Mouse (Mus musculus): ENCODE results near the gene Fgf12.

The Fgf12 gene

DNA sequence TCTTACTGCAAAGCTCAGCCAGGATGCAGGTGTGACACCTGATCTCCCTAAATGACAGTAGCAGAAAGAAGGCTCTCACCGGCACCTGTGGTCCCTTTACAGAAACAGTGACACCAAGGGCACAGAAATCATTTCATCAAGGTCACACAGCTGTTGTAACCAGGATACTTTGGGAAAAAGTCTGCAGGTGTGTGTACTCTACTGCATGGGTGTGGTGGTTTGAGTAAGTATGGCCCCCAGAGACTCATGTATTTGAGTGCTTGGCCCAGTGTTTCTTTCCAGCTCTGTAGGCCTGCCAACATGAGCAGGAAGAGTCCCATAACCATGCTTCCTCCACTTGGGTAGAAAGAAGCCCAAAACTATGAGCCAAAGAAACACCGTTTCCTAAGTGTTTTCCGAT is 138.5 kb downstream of the Fgf12 start:
- no peak for DNase-seq (ENCODE audit: low read depth, low spot score)

DNA sequence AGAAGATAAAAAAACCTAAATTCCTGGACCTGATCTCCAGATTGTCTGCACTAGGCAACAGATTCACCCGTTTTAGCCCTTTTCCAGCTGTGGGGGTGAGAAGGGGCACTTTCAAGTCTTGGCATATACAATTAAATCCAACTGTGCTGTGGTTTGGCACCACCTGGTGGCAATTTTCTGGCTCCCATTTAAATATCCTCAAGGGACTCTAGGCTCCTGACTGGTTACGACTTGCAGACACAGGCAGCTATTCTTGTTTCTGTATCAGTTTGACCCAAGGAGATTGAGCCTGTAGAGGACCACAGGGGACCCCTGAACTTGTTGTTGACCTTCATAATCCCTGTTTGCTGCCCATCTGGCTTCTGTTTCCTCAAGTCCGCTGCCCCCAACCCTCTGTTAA is 141.9 kb downstream of the Fgf12 start:
- no peak for DNase-seq (ENCODE audit: low read depth, low spot score)

DNA sequence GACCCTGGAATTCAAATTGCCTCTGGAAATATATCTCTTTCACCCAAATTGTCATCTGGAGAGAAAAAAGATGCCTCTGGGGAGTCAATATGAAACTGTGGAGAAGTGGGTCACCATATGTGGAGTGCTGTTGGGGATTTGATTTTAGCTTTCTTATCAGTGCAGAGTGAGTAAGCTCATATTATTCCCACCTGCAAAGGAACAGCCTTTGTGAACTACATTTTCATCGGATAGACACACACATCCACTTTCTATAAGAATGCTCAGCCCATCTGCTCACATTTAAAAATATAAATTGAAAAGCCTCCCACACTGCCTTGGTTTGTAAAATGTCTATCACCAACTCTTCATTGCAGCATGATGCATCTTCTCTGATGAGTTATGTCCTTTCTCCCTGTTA is 149.7 kb downstream of the Fgf12 start:
- DNase-seq (ENCODE audit: low read depth, low spot score), result no peak

GRCm38 (mm10) chr16:28601723-28602122 is 151.1 kb downstream of the Fgf12 start:
- no peak for DNase-seq (ENCODE audit: low read depth, low spot score)

DNA sequence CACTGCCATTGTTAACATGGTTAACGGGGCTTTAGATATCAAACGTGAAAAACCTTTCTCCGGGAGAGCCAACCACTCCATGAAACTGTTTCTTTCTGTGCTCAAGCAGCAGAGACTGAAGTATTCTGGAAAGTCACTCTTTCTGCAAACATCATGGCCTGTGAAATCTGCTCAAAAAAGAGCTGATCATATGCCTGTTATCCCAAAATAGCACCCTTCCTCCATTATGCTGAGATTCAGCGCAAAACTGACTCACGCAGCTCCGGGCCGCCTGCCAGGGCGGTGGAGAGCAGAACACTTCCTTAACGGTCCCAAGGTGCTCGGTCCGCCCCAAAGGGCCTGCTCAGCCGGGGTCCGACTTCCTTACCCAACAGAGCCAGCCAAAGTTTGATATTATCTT is 156.8 kb downstream of the Fgf12 start:
- no peak for DNase-seq (ENCODE audit: low read depth, low spot score)

DNA sequence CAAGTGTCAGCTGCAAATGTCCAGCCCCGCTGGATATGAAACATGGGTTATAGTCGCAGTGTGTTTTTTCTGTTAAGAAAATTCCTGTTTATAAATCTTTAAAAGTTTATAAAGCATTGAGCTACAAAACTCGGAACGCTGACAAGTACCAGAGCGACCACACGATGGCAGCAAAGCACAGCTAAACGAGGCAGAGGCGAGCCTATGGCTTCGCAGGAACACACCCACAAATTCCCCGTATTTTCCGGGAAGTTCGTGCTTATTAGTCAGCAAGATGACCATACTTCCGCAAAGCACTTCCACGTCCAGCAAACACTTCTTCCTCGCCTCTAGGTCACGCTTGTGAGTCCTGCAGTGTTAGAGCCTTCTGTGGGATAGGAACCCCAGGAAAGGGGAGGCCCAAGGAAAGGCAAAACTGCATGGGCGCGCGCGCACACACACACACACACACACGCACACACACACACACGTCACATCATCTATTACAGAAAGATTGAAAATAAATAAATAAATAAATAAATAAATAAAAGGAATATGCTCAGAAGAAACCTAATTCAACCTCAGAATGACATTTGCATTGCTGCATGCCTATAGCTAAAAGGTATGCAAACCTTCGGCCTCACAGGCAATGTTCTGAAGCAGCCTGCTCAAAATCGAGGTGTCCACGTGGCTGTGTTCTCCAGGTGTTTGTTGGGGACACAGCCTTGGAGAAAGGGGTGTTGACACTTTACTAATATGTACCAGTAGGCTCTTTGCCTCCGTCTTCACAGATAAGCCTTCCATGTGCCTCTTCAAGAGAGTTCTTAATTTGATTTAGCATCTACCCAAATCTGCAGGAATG is 159.6 kb downstream of the Fgf12 start:
- DNase-seq (ENCODE audit: low read depth, low spot score), result peak; percentile 18

DNA sequence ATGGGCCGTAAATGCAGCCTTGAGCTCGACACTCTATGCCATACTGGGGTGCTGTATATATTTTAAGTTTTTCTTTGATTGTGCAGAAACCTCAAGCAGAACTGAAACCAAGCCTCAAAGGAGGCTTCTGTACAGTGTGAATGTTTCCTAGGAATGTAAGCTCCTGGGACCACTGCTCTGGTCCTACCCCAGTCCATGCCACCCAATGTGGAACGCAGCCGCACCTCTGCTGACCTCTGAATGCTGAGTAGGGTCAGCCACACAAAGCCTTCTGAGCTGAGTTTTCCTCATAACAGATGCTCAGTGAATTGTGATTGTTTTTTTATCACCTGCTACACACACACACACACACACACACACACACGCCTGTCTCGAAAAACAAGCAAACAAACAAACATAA is 160.4 kb downstream of the Fgf12 start:
- DNase-seq (ENCODE audit: low read depth, low spot score), result no peak

GRCm38 (mm10) chr16:28591583-28591982 is 161.3 kb downstream of the Fgf12 start:
- DNase-seq (ENCODE audit: low read depth, low spot score), result no peak

DNA sequence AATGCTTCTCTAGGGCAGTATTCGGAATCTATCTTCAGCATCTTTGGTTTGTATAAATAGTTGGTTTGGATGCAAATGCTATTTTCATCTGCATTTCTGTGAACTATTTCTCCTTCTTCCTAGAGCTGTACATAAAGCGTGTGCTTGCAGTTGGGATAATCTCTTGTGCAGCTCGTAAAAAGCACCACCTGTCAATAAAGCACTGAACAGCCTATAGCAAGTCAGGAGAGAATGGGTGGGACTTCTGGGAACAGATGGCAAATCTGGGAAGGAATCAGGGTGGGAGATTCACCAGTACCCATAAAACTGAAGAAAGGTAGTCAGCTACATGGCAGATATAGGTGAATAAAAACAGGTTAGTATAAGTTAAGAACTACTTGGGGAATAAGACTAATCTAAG is 180.7 kb downstream of the Fgf12 start:
- DNase-seq (ENCODE audit: low read depth, low spot score), result no peak

DNA sequence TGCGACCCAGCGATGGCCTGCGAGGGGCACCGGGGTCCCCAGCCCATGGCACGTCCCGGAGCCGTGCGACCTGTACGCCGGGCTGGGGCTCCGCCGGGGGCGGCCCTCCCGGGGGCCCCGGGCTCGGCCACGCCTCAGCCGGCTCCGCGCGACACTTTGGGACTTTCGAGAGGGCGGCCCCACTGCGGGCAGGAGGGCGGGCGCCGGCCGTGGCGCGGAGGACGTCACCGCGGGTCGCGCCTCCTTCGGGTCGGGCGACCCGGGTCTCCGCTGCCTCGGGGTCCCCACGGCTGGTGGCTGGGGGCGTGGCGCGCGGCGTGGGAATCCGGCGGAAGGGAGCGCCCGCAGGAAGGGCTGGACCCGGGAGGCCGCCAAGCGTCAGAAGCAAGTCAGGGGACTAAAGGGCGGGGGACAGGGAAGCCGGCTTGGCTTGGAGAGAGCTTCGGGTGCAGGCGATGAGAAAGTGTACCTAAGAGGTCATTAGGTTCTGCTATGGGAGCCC is 188.1 kb downstream of the Fgf12 start:
- no peak for DNase-seq (ENCODE audit: low read depth, low spot score)

DNA sequence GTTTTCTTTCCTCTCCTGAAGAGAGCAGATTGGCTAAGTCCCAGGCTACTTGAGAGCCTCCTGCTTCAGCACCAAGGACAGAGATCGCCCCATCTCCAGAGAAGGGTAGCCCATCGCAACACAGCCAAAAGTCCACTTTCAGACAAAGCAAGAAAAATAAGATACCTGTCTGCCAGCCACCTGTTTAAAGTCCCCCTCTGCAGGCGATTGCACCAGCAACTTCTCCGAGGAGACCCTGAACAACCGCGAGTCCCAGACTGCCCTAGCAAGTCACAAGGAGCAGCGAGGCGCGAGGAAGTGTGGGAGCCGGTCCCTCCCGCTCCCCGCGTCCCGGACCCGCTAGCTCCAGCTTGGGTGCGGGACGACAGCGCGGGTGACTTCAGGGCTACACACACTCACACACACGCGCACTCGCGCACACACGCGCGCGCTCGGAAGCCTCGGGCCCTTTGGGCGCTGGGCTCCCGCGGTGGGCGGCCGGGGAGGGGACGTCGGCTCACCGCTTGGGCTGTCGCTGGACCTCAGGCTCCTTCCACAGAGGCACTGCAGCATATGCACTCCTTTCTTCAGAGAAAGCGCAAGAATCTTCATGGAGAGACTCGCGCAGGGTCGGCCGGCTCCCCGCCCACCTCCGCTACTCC is 188.7 kb downstream of the Fgf12 start:
- DNase-seq (ENCODE audit: low read depth, low spot score), result no peak

DNA sequence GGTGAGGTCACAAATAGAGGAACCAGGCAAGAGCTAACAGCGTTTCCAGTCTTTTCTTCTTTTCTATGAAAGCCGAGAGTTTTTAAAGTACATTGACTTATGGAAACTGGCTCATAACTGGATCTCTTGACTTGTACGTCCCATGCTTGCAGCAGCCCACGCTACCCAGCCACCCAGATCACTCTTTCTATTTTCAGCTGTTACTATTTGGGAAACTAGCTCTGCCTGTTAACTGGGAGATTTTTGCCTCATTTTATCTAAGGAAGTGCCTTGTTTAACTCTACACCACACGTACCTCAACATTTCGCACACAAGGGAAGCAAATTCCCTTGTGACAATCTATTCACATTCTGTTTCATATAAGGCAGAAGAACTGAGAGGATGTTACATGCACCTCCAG is 190.0 kb downstream of the Fgf12 start:
- DNase-seq (ENCODE audit: low read depth, low spot score), result no peak

- no peak for DNase-seq (ENCODE audit: low read depth, low spot score)
Observed at GRCm38 (mm10) chr16:28555219-28555618, 197.6 kb downstream of the Fgf12 start.

GRCm38 (mm10) chr16:28539423-28539822 is 213.4 kb downstream of the Fgf12 start:
- no peak for DNase-seq (ENCODE audit: low read depth, low spot score)

DNA sequence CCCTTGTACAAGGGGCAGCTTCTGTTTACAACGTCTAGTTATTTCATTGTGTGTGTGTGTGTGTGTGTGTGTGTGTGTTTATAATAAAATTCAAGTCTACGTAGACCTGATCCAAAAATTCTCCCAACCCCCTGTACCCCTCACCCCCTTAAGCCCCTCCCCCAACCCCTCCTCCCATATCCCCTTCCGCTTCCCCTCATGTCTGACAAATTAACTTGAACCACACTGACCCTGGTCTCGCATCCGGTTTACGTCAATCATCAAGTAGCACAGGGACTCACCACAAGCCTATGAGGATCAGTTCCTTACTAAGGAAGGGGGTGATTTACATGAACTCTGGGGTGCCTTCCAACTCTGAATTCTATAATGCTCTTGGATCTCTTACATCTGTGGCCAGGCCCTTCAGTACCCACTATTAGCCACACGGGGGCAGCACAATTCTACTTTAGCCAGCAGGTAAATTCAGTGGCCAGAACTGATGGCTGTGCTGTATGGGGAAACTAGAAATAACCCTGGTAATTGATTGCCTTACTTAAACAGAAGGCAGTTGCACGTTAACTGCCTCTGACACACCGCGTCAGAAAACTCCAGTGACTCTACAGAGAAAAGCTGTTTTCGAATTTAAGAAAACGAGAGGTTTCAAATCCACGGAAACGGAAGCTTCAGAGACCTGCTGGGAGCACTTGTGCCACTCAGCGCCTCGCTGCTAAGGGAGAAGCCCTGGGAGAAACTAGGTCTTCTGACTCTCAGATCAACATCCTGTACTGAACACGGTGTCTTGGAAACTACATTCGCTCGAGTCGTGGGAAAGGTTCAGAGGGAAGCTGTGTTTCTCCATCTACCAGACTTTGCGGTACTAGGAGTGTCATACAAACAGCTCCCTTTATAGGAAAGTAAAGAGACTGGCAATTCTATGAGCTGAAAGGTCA is 235.0 kb downstream of the Fgf12 start:
- peak; percentile 52 for DNase-seq (ENCODE audit: low read depth, low spot score)

DNA sequence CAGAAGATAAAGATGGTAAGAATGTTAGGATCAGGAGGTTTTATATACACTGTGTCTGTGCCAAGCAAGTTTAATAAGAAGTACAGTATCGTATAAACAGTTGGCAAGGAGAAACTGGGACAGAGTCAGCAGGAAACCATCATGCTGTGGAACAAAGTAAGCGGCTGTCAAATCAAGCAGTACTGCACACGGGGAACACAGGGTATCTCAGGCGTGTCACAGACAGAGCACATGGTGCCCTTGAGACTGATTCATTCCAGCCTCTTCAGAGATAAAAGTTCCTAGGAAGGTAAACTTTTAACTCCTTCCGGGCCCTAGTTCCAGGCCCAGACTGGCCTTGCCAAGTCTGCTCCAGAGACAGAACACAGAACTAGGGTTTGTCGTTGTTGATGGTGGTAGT is 240.4 kb downstream of the Fgf12 start:
- DNase-seq (ENCODE audit: low read depth, low spot score), result no peak

DNA sequence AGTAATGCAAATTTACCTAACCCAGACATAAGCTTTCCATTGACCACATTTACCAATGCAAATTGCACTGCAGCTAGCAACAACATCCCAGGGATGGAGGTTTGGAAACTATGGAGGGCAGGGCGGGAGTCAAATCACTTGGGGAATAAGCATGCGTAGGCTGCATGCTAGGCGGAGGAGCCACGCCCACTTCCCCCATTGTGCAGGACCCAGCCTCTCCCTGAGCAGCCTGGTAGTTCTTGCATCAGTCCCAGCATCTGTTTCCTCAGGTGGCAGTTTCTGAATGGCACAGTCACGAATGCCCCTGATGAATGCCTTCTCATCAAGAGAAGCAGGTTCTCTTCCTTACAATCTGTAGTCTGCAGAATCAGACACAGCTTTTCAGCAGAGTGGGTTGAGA is 241.5 kb downstream of the Fgf12 start:
- DNase-seq (ENCODE audit: low read depth, low spot score), result no peak

DNA sequence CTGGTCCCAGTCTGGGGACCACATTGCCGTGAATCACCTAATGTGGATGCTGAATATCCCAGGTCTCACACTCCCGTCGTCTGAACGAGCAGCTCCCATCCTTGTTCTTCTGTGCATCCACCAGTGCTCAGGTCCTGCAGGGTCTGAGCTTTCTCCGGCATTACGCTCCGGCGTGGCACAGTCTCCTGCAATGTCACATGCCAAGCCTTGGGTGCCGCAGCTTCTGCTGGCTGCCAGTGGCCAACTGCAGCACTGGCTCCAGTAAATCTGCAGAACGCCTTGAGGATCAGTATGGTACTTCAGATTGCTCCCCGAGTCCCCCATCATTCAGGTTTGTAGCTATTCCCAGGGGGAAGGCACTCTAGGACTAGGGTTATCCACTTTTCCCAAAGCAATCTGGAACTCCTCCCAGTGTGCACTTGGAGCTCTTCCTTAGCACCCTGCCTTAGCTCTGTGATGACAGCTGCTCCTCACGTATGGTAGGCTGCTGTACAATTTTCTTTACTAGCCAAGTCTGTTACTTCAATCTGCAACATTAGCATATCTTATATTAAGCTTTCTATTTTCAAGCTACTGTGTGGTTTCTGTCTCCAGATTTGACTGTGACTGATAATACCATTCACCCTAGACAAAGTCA is 254.8 kb downstream of the Fgf12 start:
- no peak for DNase-seq (ENCODE audit: low read depth, low spot score)

GRCm38 (mm10) chr16:28491711-28492110 is 261.2 kb downstream of the Fgf12 start:
- no peak for DNase-seq (ENCODE audit: low read depth, low spot score)

DNA sequence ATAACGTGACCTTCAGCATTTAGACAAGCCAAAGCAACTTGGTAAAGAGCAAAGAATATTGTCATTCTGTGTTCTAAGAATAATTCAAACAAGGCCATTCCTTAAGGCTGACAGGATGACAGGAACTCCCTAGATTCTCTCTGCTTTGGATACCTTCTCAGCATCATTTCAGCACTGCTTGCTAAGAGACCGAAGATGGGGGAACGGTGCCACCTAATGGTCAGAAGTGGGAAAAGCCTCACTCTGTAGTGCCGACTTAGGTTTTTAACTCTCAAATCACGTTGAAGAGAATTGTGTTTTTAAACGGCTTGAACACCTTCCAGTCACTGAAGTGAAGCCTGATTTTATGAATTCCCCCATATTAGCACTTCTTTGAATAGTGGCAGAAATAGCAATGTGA is 262.4 kb downstream of the Fgf12 start:
- peak; percentile 6 for DNase-seq (ENCODE audit: low read depth, low spot score)

DNA sequence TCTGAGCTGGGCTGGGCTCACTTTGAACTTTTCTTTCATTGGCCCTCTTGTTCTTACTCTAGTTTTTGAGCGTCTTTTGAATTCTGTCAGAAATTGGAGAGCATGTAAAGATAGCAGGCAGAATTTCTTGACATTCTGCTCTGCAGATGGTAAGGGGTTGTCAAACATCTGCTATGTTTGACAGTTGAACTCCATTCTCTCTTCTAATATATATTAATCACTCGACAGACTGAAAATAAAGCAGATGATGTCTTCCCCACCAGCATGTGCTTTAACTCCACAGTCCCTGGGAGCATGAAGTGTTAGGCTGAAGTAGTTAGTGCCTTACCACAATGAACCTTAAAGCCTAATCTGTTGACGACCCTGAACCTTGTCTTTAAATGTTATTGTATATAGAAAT is 267.9 kb downstream of the Fgf12 start:
- DNase-seq (ENCODE audit: low read depth, low spot score), result no peak

- DNase-seq (ENCODE audit: low read depth, low spot score), result no peak
Observed at GRCm38 (mm10) chr16:28479022-28479421, 273.8 kb downstream of the Fgf12 start.

Data from CD4-positive, CD25-positive, alpha-beta regulatory T cell, adult 2 months (primary cell).